Mouse (Mus musculus) neural tube, embryonic 13.5 days (tissue): Measurements from ENCODE around the gene Sis. TPM values are rescaled to one million over a fixed set of nuclear protein-coding genes. Genes with fewer than 3 reads are reported as not detected.

Experiments
- ATAC-seq: fragments of 200-750 bp; cut with Nextera tagmentation; 2 replicates; pipeline ENCODE4 v1.8.0; 2017; ENCODE audit warnings: low read depth, mild to moderate bottlenecking, moderate TSS enrichment, moderate library complexity
- H3K27ac ChIP-seq: fragments of 300-500 bp; sonication (generic); replicated peaks from 2 replicates; pipeline ENCODE4 v1.5.1; 2015; ENCODE audit warnings: moderate library complexity, mild to moderate bottlenecking, inconsistent platforms
- H3K27me3 ChIP-seq: fragments of 300-500 bp; sonication (generic); 2 replicates; pipeline ENCODE4 v1.6.1; 2015; ENCODE audit warnings: mild to moderate bottlenecking, inconsistent platforms
- H3K36me3 ChIP-seq: fragments of 300-500 bp; sonication (generic); 2 replicates; pipeline ENCODE4 v1.6.1; 2015; ENCODE audit warnings: mild to moderate bottlenecking, inconsistent platforms
- H3K4me1 ChIP-seq: fragments of 300-500 bp; sonication (generic); replicated peaks from 2 replicates; pipeline ENCODE4 v1.6.1; 2015; ENCODE audit warnings: inconsistent platforms
- H3K4me2 ChIP-seq: fragments of 300-500 bp; sonication (generic); 2 replicates; pipeline ENCODE4 v1.6.1; 2015; ENCODE audit warnings: inconsistent platforms, mild to moderate bottlenecking, moderate library complexity
- H3K4me3 ChIP-seq: fragments of 300-500 bp; sonication (generic); 2 replicates; pipeline ENCODE4 v1.5.1; 2015; ENCODE audit warnings: mild to moderate bottlenecking, inconsistent platforms
- H3K9ac ChIP-seq: fragments of 300-500 bp; sonication (generic); 2 replicates; pipeline ENCODE4 v1.6.1; 2015; ENCODE audit warnings: moderate library complexity, mild to moderate bottlenecking, inconsistent platforms
- H3K9me3 ChIP-seq: fragments of 300-500 bp; sonication (generic); 2 replicates; pipeline ENCODE4 v1.6.1; 2016; ENCODE audit warnings: inconsistent platforms
- WGBS: fragments of 180-500 bp; shearing (Covaris S2); methylation state at CpG from one replicate; pipeline ENCODE4 v1.1.7; 2015; 5-methylcytosine and 5-hydroxymethylcytosine counted together
- polyA plus RNA-seq: library from polyadenylated mRNA; unstranded; fragments of >200 nt; fragmentation: Nextera tagmentation; extraction: Ambion mirVana; gene quantifications from 2 replicates; pipeline ENCODE4 v1.2.1, GENCODE M21; 2015

The Sis gene
- polyA plus RNA-seq = not detected in 2 replicates

DNA sequence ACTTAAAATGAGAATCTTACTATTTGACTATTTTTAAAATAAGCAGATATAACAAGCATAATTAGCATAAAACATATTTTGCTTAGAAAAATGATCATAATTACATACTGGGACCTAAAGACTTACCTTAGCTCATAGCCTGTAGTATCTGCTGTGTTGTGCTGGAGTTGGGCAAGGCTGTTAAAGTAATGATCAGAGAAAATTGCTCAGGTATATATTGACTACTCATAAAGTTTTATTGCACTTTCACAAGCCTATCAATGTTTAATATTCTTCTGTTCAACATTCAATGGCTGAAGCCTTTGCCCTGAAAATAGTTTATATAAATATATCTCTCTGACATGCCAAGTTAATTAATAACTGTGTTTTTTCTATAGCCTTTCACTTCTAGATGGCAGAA is at the start of gene Sis:
Gene Sis (minus strand): TSS at position 189 of the 400 bp plus-strand sequence.
- H3K9ac ChIP-seq = no peak within 1 kb of the TSS
- H3K27me3 ChIP-seq = no peaks in the 10 kb centered on the region
- no peaks in the 10 kb centered on the region for H3K9me3 ChIP-seq
- no peaks in the 10 kb centered on the region for H3K4me1 ChIP-seq
- H3K4me3 ChIP-seq = no peak within 1 kb of the TSS
- no peak within 1 kb of the TSS for H3K4me2 ChIP-seq
- no peak for ATAC-seq
- H3K36me3 ChIP-seq = no peaks in the 10 kb centered on the region
- H3K27ac ChIP-seq = no peak within 1 kb of the TSS

DNA sequence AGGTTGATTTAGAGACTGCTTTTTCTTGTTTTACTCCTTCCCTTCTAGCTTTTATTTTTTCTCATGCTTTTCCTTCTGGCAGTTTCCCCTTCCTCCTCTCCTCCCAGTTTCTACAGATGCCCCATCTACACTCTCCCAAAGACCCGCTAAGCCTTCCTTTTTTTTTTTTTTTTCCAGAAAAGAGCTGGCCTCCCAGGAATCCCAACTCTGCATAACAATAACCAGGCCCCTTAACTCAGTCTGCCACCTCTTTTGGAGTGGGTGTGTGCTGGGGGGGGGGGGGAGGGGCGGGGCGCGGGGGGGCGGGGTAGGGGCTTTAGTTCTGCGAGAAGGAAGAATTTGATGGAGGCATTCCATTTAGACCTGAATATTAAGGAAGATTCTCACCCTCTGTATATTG is 38.4 kb upstream of the Sis start:
- no peaks in the 10 kb centered on the region for H3K9me3 ChIP-seq
- H3K36me3 ChIP-seq = no peaks in the 10 kb centered on the region
- H3K9ac ChIP-seq = no peak overlapping the region
- H3K27ac ChIP-seq = no peak overlapping the region
- ATAC-seq = no peak
- WGBS = 5% methylated on average over 6 of the region's 6 CpGs
- H3K4me3 ChIP-seq = no peak overlapping the region
- no peaks in the 10 kb centered on the region for H3K27me3 ChIP-seq
- no peak overlapping the region for H3K4me2 ChIP-seq
- no peaks in the 10 kb centered on the region for H3K4me1 ChIP-seq

DNA sequence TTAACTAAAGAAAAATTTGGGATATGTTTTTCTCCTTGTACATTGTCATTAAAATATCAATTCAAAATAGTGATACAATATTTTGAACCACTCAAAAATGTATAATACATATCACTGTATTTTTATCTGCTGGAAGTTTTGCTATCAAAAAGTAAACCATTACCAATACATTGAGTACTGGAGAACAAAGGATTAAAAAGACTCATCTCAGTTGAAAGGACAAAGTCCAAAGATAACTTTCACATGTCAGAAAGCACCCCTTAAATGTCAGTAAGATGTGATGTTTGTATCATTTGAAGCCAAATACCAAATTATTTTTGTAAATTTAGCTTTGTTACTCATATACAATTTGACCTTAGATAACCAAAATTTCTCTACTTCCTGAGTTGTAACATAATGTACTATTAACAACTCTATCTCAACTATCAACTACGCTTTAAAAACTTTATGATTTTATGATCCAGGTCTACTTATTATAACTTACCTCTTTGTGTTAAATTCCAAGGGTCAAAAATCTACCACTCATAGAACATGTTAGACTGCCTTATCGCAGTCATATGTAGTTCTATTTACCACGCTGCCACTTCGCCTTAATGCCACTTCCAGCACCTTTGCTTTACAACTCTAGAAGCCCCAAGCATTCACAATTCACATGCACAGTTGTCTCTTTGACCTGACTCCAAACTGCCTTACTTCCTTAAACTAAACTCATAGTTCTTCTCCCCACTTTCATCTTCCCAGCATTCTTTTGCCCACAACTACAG is 35.5 kb upstream of the Sis start:
- no peak for ATAC-seq
- H3K27ac ChIP-seq = no peak overlapping the region
- WGBS = 88% methylated on average over 4 of the region's 4 CpGs
- no peak overlapping the region for H3K9ac ChIP-seq
- no peaks in the 10 kb centered on the region for H3K4me1 ChIP-seq
- H3K36me3 ChIP-seq = no peaks in the 10 kb centered on the region
- no peaks in the 10 kb centered on the region for H3K27me3 ChIP-seq
- H3K4me3 ChIP-seq = no peak overlapping the region
- H3K9me3 ChIP-seq = no peaks in the 10 kb centered on the region
- no peak overlapping the region for H3K4me2 ChIP-seq

DNA sequence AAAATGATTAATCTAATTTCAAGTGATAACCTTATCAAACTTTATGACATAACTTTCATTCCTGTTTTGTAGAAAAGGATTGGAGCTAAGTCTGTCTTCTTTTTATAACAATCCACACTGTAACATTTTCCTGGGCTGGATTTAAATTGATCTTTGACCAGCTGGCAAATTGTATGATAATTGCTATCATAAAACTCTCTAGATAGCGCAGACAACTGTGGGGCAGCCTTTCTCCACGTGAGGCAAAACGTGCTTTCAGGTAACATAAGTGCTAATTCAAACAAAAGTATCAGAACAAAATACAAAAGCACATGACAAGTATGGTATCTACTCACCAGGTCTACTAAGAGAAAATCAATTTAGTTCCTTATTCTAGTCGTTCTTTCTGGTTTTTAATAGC is 29.9 kb upstream of the Sis start:
- H3K9me3 ChIP-seq = no peaks in the 10 kb centered on the region
- H3K4me3 ChIP-seq = no peak overlapping the region
- no peaks in the 10 kb centered on the region for H3K36me3 ChIP-seq
- no peak overlapping the region for H3K4me2 ChIP-seq
- WGBS = 48% methylated on average over 4 of the region's 4 CpGs
- no peaks in the 10 kb centered on the region for H3K27me3 ChIP-seq
- H3K4me1 ChIP-seq = no peaks in the 10 kb centered on the region
- H3K27ac ChIP-seq = no peak overlapping the region
- H3K9ac ChIP-seq = no peak overlapping the region
- no peak for ATAC-seq

DNA sequence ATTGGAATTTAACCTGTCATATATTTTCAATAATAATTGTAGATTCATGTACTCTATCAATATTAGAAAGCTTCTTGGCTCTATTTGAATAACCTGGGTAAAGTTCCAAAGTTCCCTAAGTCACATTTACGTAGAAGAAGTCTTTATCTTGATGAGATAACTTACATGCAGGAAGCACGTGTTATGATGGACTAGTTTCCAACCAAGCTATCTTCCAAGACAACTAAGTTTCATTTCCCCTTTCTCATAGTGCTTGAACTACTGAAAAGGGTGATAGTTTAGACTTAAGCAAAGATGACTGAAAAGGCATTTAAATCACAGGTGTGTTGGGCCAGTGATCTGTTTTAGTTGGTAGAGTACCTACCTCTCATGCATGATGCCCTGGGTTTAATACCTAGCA is 23.3 kb upstream of the Sis start:
- 82% methylated on average over 2 of the region's 2 CpGs for WGBS
- Histone ChIP-seq H3K9ac (no peak overlapping the region), H3K27ac (no peak overlapping the region), H3K36me3 (no peaks in the 10 kb centered on the region), H3K27me3 (no peaks in the 10 kb centered on the region), H3K4me3 (no peak overlapping the region), H3K4me1 (no peaks in the 10 kb centered on the region), H3K9me3 (no peaks in the 10 kb centered on the region), H3K4me2 (no peak overlapping the region)
- ATAC-seq = no peak

DNA sequence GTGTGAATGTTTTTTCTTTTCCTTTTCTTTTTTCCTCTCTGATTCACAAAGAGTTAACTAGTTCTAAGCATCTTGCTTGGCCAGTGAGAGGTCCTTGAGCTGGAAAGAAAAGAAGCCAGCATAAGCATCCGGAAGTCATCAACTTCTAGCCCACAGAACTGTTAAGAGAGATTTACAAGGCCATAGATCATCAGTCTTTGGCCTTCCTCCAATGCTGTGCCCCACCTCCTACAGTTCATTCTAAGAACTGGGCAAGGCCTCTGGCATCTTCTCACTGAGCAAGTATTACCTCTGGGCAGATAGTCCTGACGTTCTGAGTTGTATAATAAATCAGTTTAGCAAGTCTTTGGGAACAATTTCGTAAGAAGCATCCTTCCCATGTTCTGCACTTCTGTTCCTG is 8.9 kb upstream of the Sis start:
- H3K27ac ChIP-seq = no peak overlapping the region
- ATAC-seq = no peak
- WGBS = 32% methylated on average over 3 of the region's 3 CpGs
- H3K27me3 ChIP-seq = no peaks in the 10 kb centered on the region
- no peaks in the 10 kb centered on the region for H3K9me3 ChIP-seq
- no peaks in the 10 kb centered on the region for H3K4me1 ChIP-seq
- no peak overlapping the region for H3K4me2 ChIP-seq
- no peak overlapping the region for H3K4me3 ChIP-seq
- H3K36me3 ChIP-seq = no peaks in the 10 kb centered on the region
- no peak overlapping the region for H3K9ac ChIP-seq

DNA sequence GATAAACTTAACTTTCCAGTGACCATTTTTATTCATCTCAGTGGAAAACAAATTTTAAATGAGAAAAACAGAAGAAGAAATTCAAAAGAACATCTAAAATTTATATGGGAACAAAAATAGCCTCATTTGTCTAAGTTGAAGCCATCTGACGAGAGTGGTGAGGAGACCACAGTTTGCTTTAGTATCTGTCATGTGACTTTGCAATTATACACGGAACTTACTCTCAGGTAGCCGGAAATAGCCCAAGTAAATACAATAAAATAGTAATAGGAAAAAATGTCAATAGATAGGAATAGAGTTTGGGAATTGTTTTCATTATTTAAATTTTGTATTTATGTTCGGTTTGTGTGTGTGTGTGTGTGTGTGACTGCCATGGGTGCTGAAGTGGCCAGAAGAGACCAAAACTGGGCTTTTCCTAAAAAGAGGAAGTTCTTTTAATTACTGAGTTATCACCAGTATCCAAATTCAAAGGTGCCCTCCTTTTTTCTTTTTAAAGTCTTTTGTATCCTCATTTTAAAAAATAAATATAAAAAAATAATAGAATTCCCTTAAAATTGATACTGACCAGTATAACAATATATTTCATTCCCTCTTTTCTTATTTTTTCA is 48.6 kb downstream of the Sis start:
- H3K36me3 ChIP-seq = no peaks in the 10 kb centered on the region
- no peak overlapping the region for H3K9ac ChIP-seq
- no peaks in the 10 kb centered on the region for H3K27me3 ChIP-seq
- H3K4me1 ChIP-seq = no peaks in the 10 kb centered on the region
- H3K9me3 ChIP-seq = no peaks in the 10 kb centered on the region
- no peak for ATAC-seq
- 88% methylated on average over 4 of the region's 4 CpGs for WGBS
- no peak overlapping the region for H3K4me2 ChIP-seq
- no peak overlapping the region for H3K27ac ChIP-seq
- H3K4me3 ChIP-seq = no peak overlapping the region

DNA sequence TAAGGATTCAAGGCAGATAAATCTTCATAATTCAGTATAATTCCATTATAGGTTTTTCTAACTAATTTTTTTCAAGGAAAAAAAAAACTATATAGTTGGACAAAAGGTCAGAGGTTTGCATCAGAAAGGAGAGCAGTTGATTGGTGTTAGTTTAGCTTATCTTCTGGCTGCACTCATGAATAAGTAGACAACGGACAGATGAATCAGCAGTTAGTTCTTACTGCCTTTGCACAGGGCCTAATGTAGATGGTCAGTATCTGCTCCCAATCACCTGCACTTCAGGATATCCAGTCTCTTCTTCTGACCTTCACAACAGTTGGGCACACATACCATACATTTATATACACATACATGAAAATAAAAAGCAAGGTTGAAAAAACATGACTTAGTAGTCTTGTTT is 85.2 kb downstream of the Sis start:
- Histone ChIP-seq H3K4me3 (no peak overlapping the region), H3K27me3 (no peaks in the 10 kb centered on the region), H3K27ac (no peak overlapping the region), H3K9me3 (no peaks in the 10 kb centered on the region), H3K4me1 (no peaks in the 10 kb centered on the region), H3K36me3 (no peaks in the 10 kb centered on the region), H3K4me2 (no peak overlapping the region), H3K9ac (no peak overlapping the region)
- ATAC-seq = no peak
- 94% methylated on average over 1 of the region's 1 CpGs for WGBS

DNA sequence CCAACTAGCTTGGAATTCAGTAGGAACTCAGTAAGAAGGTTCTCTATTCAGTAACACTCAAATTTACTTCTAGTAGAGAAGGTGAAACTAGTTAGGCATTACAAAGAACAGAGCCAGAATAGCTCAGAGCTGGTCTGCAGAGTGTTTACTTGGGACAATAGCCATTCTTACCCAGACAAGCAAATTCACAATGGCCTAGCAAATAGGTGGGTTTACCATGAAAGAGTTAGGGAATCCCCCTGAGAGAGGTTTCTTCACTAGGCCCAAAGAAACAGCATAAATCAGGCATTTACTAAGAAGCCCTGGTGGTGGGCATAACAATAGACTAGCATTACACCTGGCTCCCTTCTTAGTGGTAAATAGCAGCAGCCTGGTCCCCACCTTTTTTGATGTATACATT is 99.5 kb downstream of the Sis start:
- H3K9ac ChIP-seq = no peak overlapping the region
- H3K36me3 ChIP-seq = no peaks in the 10 kb centered on the region
- H3K27ac ChIP-seq = no peak overlapping the region
- no peaks in the 10 kb centered on the region for H3K9me3 ChIP-seq
- H3K27me3 ChIP-seq = no peaks in the 10 kb centered on the region
- H3K4me2 ChIP-seq = no peak overlapping the region
- ATAC-seq = no peak
- H3K4me3 ChIP-seq = no peak overlapping the region
- H3K4me1 ChIP-seq = no peaks in the 10 kb centered on the region

DNA sequence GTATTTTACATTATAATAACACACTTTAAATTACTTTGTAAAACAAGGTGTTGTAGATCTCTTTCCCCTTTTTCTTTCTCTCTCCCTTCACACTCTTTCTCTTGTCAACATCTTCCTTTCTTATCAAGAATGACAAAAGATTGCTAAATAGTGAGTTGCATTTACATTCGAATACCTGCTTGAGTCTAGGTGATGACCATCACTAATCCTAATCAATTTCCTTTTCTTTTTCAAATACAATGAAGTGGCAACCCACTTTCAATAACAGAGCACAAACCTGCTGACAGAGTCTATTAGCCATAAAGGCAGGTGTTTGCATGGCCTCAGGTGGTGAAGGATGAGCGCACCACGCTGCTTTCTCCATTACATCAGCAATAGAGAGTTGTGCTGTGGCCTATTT is 108.9 kb downstream of the Sis start:
- H3K4me1 ChIP-seq = no peaks in the 10 kb centered on the region
- H3K27me3 ChIP-seq = no peaks in the 10 kb centered on the region
- H3K36me3 ChIP-seq = no peaks in the 10 kb centered on the region
- no peaks in the 10 kb centered on the region for H3K9me3 ChIP-seq
- no peak overlapping the region for H3K4me3 ChIP-seq
- 83% methylated on average over 3 of the region's 3 CpGs for WGBS
- no peak for ATAC-seq
- H3K9ac ChIP-seq = no peak overlapping the region
- H3K4me2 ChIP-seq = no peak overlapping the region
- H3K27ac ChIP-seq = no peak overlapping the region

DNA sequence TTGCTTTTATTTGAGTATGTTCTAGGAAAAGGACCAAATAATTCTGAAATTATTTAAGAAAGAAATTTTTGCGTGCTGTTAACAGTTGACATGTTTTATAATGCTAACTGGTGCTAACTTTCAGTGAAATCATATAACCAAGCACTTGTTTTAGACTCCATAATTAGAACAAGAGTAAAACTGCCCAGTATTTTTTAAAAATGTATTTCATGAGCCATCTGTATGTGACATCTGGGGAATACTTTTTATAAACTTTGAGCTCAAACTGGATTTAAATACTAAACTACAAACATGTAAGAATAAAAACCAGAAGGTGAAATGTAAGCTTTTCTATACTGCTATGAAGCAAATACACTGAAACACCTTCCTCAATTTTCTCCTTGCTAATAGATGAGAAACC is 112.3 kb downstream of the Sis start:
- no peaks in the 10 kb centered on the region for H3K4me1 ChIP-seq
- no peaks in the 10 kb centered on the region for H3K36me3 ChIP-seq
- no peak overlapping the region for H3K27ac ChIP-seq
- H3K27me3 ChIP-seq = no peaks in the 10 kb centered on the region
- H3K9ac ChIP-seq = no peak overlapping the region
- H3K4me2 ChIP-seq = no peak overlapping the region
- no peak for ATAC-seq
- H3K4me3 ChIP-seq = no peak overlapping the region
- 86% methylated on average over 1 of the region's 1 CpGs for WGBS
- H3K9me3 ChIP-seq = no peaks in the 10 kb centered on the region

DNA sequence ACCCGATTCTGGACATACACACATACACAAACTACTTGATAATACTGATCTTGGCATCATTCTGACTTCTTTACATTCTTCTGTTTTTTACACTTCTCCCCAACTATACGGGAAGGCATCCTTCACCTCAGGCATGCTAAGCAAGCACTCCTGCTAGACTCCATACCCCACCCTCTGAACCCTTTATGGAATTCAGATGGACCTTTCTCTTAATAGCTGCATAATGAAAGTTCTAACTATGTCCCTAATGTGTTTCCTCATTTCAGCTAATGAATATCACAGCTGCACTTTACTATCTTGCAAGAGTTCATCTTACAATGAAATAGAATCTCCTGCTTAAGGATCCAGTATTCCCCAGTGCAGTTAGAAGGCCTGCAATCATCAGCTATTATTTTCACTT is 127.0 kb downstream of the Sis start:
- ATAC-seq = peak; percentile 27; the same call in 1 of the 2 replicates
- H3K4me3 ChIP-seq = no peak overlapping the region
- no peak overlapping the region for H3K27ac ChIP-seq

More for the DNA sequence above, 127.0 kb downstream of the Sis start:
- Histone ChIP-seq H3K4me1 (no peaks in the 10 kb centered on the region), H3K9me3 (no peaks in the 10 kb centered on the region), H3K4me2 (no peak overlapping the region), H3K36me3 (no peaks in the 10 kb centered on the region), H3K27me3 (no peaks in the 10 kb centered on the region), H3K9ac (no peak overlapping the region)
- WGBS = 78% methylated on average over 2 of the region's 2 CpGs
